Mouse (Mus musculus): ENCODE results near the gene Socs1. TPM values are rescaled to one million over a fixed set of nuclear protein-coding genes. Genes with fewer than 3 reads are reported as not detected.

Gene Socs1
- polyA plus RNA-seq (2015; fragmentation: Nextera tagmentation; extraction: Ambion mirVana) = 5.1 and 8.3 TPM in 2 replicates

DNA sequence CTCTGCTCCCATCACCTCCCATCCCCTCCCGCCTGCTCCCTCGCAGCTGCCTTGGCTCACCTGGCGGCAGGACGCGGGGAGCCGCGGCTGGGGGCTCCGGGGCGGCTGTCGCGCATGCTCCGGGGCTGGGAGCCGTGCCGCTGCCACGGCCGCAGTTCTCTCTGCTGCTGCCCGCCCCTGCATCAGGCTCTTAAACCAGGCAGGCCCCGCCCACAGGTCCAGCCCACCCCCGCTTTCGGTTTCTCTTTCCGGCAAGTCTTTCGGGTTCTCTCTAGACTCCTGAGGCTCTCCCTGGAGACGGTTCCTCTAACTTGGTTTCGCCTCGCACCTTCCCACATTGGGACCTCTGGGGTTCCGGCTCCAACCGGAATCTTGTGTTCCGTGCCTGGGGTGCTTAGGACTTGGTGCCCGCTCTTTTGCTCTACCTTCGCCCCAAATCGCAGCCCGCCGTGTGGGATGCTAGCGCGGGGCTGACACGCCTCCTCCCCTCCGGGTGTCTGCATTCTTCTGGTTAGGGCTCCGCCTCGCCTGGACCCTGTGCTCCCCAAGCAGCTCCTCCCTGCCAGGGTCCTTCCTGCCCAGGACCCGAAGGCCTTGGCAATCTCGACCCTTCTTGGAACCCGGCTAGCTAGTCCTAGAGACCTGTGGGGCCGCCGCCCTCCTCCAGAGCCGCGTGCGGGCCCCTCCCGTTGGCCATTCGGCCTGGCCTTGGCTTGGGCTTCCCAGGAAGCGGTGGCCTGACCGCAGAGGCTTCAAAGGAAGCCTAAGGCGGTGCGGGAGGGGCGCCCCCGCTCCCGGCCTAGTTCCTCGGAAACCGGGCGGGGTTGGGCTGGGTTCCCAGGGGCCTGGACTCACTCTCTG is at the start of gene Socs1:
TSS of gene Socs1 (minus strand) at position 166 of the 861 bp plus-strand sequence.
- no peaks in the 10 kb centered on the region for H3K9me3 ChIP-seq (replicated peaks)
- peak within 1 kb of the TSS; percentile 85 for H3K4me3 ChIP-seq
- no peaks in the 10 kb centered on the region; the same call in 1 of the 2 replicates for H3K27me3 ChIP-seq
- peak within 1 kb of the TSS; percentile 77 for H3K9ac ChIP-seq
- under 1% methylated on average over 59 of the region's 59 CpGs for WGBS
- peak within 1 kb of the TSS; percentile 99 for H3K27ac ChIP-seq
- H3K4me2 ChIP-seq = peak within 1 kb of the TSS; percentile 97
- peak; percentile 84 for ATAC-seq (replicated peaks; ENCODE audit: insufficient number of reproducible peaks, insufficient read depth, low FRiP score, low read depth)
- H3K36me3 ChIP-seq = no peaks in the 10 kb centered on the region
- H3K4me1 ChIP-seq (replicated peaks) = peaks cover 63% of the 10 kb centered on the region

GRCm38 (mm10) chr16:10834542-10834910 is 49.2 kb upstream of the Socs1 start:
- WGBS = 3% methylated on average over 12 of the region's 12 CpGs

GRCm38 (mm10) chr16:10828461-10828805 is 43.1 kb upstream of the Socs1 start:
- WGBS = 70% methylated on average over 4 of the region's 4 CpGs
- Histone ChIP-seq H3K4me3 (no peak overlapping the region), H3K27ac (no peak overlapping the region), H3K36me3 (no peaks in the 10 kb centered on the region), H3K4me2 (no peak overlapping the region), H3K4me1 (replicated peaks) (no peaks in the 10 kb centered on the region), H3K9ac (no peak overlapping the region), H3K9me3 (replicated peaks) (no peaks in the 10 kb centered on the region), H3K27me3 (no peaks in the 10 kb centered on the region)
- no peak for ATAC-seq (replicated peaks; ENCODE audit: insufficient number of reproducible peaks, insufficient read depth, low FRiP score, low read depth)

More at GRCm38 (mm10) chr16:10834542-10834910, 49.2 kb upstream of the Socs1 start:
- peaks cover 39% of the 10 kb centered on the region for H3K4me1 ChIP-seq (replicated peaks)
- H3K4me3 ChIP-seq = peak overlapping the region; percentile 90
- no peak overlapping the region for H3K27ac ChIP-seq
- peak overlapping the region; percentile 2; the same call in 1 of the 2 replicates for H3K9ac ChIP-seq
- H3K27me3 ChIP-seq = no peaks in the 10 kb centered on the region
- peak overlapping the region; percentile 98 for H3K4me2 ChIP-seq
- no peaks in the 10 kb centered on the region for H3K36me3 ChIP-seq
- no peak for ATAC-seq (replicated peaks; ENCODE audit: insufficient number of reproducible peaks, insufficient read depth, low FRiP score, low read depth)
- no peaks in the 10 kb centered on the region for H3K9me3 ChIP-seq (replicated peaks)

DNA sequence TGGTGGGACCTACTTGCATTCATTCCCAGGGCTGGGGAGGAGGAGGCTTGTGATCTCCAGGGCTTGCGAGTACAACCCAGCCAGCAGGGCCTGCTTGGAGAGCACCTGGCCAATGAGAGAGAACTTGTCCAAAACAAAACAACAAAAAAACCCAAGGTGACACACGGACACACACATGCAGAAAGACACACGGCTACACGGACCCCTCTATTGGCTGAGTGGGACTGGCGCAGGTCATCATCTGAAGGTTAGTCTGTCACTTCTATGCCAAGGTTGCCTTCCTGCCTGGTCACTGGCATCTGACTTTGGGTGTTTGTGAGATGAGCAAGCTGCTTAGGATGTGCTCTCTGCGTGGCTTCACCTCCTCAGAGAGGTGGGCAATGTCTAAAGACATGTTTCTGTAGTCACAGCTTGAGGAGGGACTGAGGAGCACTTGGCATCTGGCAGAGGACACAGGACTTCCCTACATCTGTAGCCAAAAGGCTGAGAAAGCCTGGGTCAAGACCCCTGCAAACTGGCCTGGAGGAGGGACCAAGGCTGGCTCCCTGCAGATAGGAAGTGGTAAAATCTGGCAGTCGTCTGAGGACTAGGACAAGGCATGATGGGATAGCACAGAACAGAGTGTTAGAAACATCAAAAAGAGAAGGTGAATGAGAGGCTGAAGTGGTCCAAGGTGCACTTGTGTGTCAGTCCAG is 42.6 kb upstream of the Socs1 start:
- H3K4me3 ChIP-seq = no peak overlapping the region
- no peaks in the 10 kb centered on the region for H3K27me3 ChIP-seq
- H3K36me3 ChIP-seq = no peaks in the 10 kb centered on the region
- no peaks in the 10 kb centered on the region for H3K9me3 ChIP-seq (replicated peaks)
- no peak overlapping the region for H3K27ac ChIP-seq
- WGBS = 71% methylated on average over 7 of the region's 7 CpGs
- no peak overlapping the region for H3K4me2 ChIP-seq
- no peak overlapping the region for H3K9ac ChIP-seq
- no peaks in the 10 kb centered on the region for H3K4me1 ChIP-seq (replicated peaks)
- ATAC-seq (replicated peaks; ENCODE audit: insufficient number of reproducible peaks, insufficient read depth, low FRiP score, low read depth) = no peak

- no peak for ATAC-seq (replicated peaks; ENCODE audit: insufficient number of reproducible peaks, insufficient read depth, low FRiP score, low read depth)
- H3K4me3 ChIP-seq = no peak overlapping the region
Measured at GRCm38 (mm10) chr16:10827269-10827668, 41.9 kb upstream of the Socs1 start.

DNA sequence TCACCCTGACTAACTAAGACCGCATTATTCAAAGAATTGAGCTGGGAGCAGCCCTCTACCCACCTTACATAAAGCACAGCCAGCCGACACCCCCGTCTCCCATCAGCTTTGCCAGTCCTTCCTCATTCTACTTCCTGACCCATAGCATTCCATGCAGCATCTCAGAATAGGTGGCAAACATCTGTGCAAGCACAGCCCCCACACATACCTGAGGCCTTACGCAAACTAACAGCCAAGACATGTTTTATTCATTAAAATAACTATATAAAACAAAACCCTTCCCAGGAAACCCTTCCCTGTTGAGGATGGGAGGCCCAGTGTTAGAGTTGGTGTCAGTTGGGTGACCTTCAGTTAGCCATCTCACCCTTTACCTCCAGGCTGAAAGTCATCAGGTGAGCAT is 40.5 kb upstream of the Socs1 start:
- no peak for ATAC-seq (replicated peaks; ENCODE audit: insufficient number of reproducible peaks, insufficient read depth, low FRiP score, low read depth)
- H3K27ac ChIP-seq = no peak overlapping the region
- H3K36me3 ChIP-seq = no peaks in the 10 kb centered on the region
- 0 out of 2 replicates have a peak, but pooled peaks cover 2% of the 10 kb centered on the region for H3K4me1 ChIP-seq (replicated peaks)
- WGBS = 85% methylated on average over 4 of the region's 4 CpGs
- no peak overlapping the region for H3K4me2 ChIP-seq
- no peaks in the 10 kb centered on the region for H3K9me3 ChIP-seq (replicated peaks)
- no peaks in the 10 kb centered on the region for H3K27me3 ChIP-seq
- H3K4me3 ChIP-seq = no peak overlapping the region
- H3K9ac ChIP-seq = no peak overlapping the region

More at GRCm38 (mm10) chr16:10827269-10827668, 41.9 kb upstream of the Socs1 start:
- no peak overlapping the region for H3K27ac ChIP-seq
- no peaks in the 10 kb centered on the region for H3K36me3 ChIP-seq
- no peaks in the 10 kb centered on the region for H3K9me3 ChIP-seq (replicated peaks)
- H3K4me2 ChIP-seq = no peak overlapping the region
- H3K27me3 ChIP-seq = no peaks in the 10 kb centered on the region
- H3K9ac ChIP-seq = no peak overlapping the region
- WGBS = 85% methylated on average over 9 of the region's 9 CpGs
- no peaks in the 10 kb centered on the region for H3K4me1 ChIP-seq (replicated peaks)

- Histone ChIP-seq H3K27ac (no peak overlapping the region), H3K9ac (no peak overlapping the region), H3K36me3 (no peaks in the 10 kb centered on the region), H3K4me2 (no peak overlapping the region), H3K9me3 (replicated peaks) (no peaks in the 10 kb centered on the region), H3K4me1 (replicated peaks) (peaks cover 6% of the 10 kb centered on the region; the same call in 1 of the 2 replicates), H3K27me3 (no peaks in the 10 kb centered on the region), H3K4me3 (no peak overlapping the region)
- WGBS = 88% methylated on average over 1 of the region's 1 CpGs
- no peak for ATAC-seq (replicated peaks; ENCODE audit: insufficient number of reproducible peaks, insufficient read depth, low FRiP score, low read depth)
Measured at GRCm38 (mm10) chr16:10824536-10824935, 39.2 kb upstream of the Socs1 start.

DNA sequence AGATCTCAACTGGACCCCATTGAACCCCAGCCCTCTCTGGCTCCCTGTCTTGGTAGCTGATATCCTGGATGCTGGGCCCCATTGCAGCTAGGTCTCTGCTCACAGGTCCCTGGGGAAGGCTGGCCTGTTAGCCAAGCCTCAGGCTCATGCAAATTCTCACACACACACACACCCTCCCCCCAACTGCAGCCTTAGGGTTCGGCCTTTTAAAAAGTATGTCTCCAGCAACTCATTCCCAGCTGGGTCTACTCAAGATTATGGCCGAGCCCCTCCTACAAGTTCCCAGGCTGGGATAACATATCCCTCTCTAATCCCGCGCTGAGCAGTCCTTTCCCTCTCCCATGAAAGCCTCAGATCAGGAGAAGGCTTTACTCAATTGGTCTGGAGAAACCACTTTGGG is 36.1 kb upstream of the Socs1 start:
- Histone ChIP-seq H3K27me3 (no peaks in the 10 kb centered on the region), H3K4me2 (no peak overlapping the region), H3K4me3 (no peak overlapping the region), H3K9ac (no peak overlapping the region), H3K9me3 (replicated peaks) (no peaks in the 10 kb centered on the region), H3K27ac (peak overlapping the region; percentile 35), H3K4me1 (replicated peaks) (peaks cover 13% of the 10 kb centered on the region; the same call in 1 of the 2 replicates), H3K36me3 (no peaks in the 10 kb centered on the region)
- 60% methylated on average over 4 of the region's 4 CpGs for WGBS
- ATAC-seq (replicated peaks; ENCODE audit: insufficient number of reproducible peaks, insufficient read depth, low FRiP score, low read depth) = peak; percentile 20; the same call in 1 of the 2 replicates

GRCm38 (mm10) chr16:10819966-10820365 is 34.6 kb upstream of the Socs1 start:
- ATAC-seq (replicated peaks; ENCODE audit: insufficient number of reproducible peaks, insufficient read depth, low FRiP score, low read depth) = no peak
- Histone ChIP-seq H3K4me1 (replicated peaks) (peaks cover 14% of the 10 kb centered on the region), H3K27ac (0 out of 2 replicates have a peak overlapping the region, but pooled peaks have one; percentile 12), H3K4me3 (no peak overlapping the region), H3K9ac (no peak overlapping the region), H3K9me3 (replicated peaks) (no peaks in the 10 kb centered on the region), H3K36me3 (no peaks in the 10 kb centered on the region), H3K27me3 (no peaks in the 10 kb centered on the region), H3K4me2 (no peak overlapping the region)
- WGBS = 33% methylated on average over 3 of the region's 3 CpGs

- ATAC-seq (replicated peaks; ENCODE audit: insufficient number of reproducible peaks, insufficient read depth, low FRiP score, low read depth) = no peak
- H3K27me3 ChIP-seq = no peaks in the 10 kb centered on the region
- H3K4me3 ChIP-seq = no peak overlapping the region
- H3K27ac ChIP-seq = no peak overlapping the region
- no peaks in the 10 kb centered on the region for H3K36me3 ChIP-seq
- H3K9ac ChIP-seq = no peak overlapping the region
- no peak overlapping the region for H3K4me2 ChIP-seq
- H3K9me3 ChIP-seq (replicated peaks) = no peaks in the 10 kb centered on the region
- WGBS = 89% methylated on average over 4 of the region's 4 CpGs
- peaks cover 21% of the 10 kb centered on the region for H3K4me1 ChIP-seq (replicated peaks)
Measured at GRCm38 (mm10) chr16:10818579-10819135, 33.3 kb upstream of the Socs1 start.

- Histone ChIP-seq H3K9me3 (replicated peaks) (no peaks in the 10 kb centered on the region), H3K4me2 (no peak overlapping the region), H3K4me3 (no peak overlapping the region), H3K36me3 (no peaks in the 10 kb centered on the region), H3K27me3 (no peaks in the 10 kb centered on the region), H3K9ac (no peak overlapping the region), H3K27ac (peak overlapping the region; percentile 14), H3K4me1 (replicated peaks) (peaks cover 23% of the 10 kb centered on the region)
- 45% methylated on average over 4 of the region's 4 CpGs for WGBS
- ATAC-seq (replicated peaks; ENCODE audit: insufficient number of reproducible peaks, insufficient read depth, low FRiP score, low read depth) = no peak
Measured at GRCm38 (mm10) chr16:10814864-10815263, 29.5 kb upstream of the Socs1 start.
